Mouse (Mus musculus) midbrain, embryonic 16.5 days (tissue): ENCODE measurements around the gene Hat1. TPM values are rescaled to one million over a fixed set of nuclear protein-coding genes. Genes with fewer than 3 reads are reported as not detected.

Experiments used
- ATAC-seq: fragments of 200-750 bp; cut with Nextera tagmentation; 2 replicates; pipeline ENCODE4 v1.8.0; 2017; ENCODE audit warnings: moderate TSS enrichment
- H3K27ac ChIP-seq: fragments of 300-500 bp; sonication (generic); 2 replicates; pipeline ENCODE4 v1.5.1; 2014; ENCODE audit warnings: mild to moderate bottlenecking, low read length, mixed read lengths
- H3K27me3 ChIP-seq: fragments of 300-500 bp; sonication (generic); 2 replicates; pipeline ENCODE4 v1.6.1; 2014; ENCODE audit warnings: low read depth, low read length, mixed read lengths; ENCODE audit not compliant: control insufficient read depth, insufficient read depth
- H3K36me3 ChIP-seq: fragments of 300-500 bp; sonication (generic); 2 replicates; pipeline ENCODE4 v1.6.1; 2014; ENCODE audit warnings: mild to moderate bottlenecking, low read length, moderate library complexity, mixed read lengths; ENCODE audit not compliant: control insufficient read depth, insufficient read depth
- H3K4me1 ChIP-seq: fragments of 300-500 bp; sonication (generic); 2 replicates; pipeline ENCODE4 v1.6.1; 2014; ENCODE audit warnings: mild to moderate bottlenecking, low read length, mixed read lengths; ENCODE audit not compliant: control insufficient read depth, insufficient read depth
- H3K4me2 ChIP-seq: fragments of 300-500 bp; sonication (generic); 2 replicates; pipeline ENCODE4 v1.6.1; 2014; ENCODE audit warnings: mild to moderate bottlenecking, low read length, mixed read lengths
- H3K4me3 ChIP-seq: fragments of 300-500 bp; sonication (generic); 2 replicates; pipeline ENCODE4 v1.5.1; 2014; ENCODE audit warnings: low read depth, mild to moderate bottlenecking, low read length, moderate library complexity, mixed read lengths
- H3K9ac ChIP-seq: fragments of 300-500 bp; sonication (generic); 2 replicates; pipeline ENCODE4 v1.6.1; 2014; ENCODE audit warnings: low read depth, low read length, mixed read lengths
- H3K9me3 ChIP-seq: fragments of 300-500 bp; sonication (generic); replicated peaks from 2 replicates; pipeline ENCODE4 v1.6.1; 2014; ENCODE audit warnings: mild to moderate bottlenecking, low read length, mixed read lengths; ENCODE audit not compliant: control insufficient read depth, poor library complexity, severe bottlenecking
- WGBS: fragments of 180-500 bp; shearing (Covaris S2); extraction: QIAGEN DNeasy Blood & Tissue Kit; methylation state at CpG from one replicate; pipeline ENCODE4 v1.1.7; 2014; 5-methylcytosine and 5-hydroxymethylcytosine counted together
- polyA plus RNA-seq: library from polyadenylated mRNA; unstranded; fragments of >200 nt; fragmentation: Nextera tagmentation; extraction: Ambion mirVana; gene quantifications from 2 replicates; pipeline ENCODE4 v1.2.1, GENCODE M21; 2015

Hat1 gene
- polyA plus RNA-seq = 38.1 and 45.0 TPM in 2 replicates

DNA sequence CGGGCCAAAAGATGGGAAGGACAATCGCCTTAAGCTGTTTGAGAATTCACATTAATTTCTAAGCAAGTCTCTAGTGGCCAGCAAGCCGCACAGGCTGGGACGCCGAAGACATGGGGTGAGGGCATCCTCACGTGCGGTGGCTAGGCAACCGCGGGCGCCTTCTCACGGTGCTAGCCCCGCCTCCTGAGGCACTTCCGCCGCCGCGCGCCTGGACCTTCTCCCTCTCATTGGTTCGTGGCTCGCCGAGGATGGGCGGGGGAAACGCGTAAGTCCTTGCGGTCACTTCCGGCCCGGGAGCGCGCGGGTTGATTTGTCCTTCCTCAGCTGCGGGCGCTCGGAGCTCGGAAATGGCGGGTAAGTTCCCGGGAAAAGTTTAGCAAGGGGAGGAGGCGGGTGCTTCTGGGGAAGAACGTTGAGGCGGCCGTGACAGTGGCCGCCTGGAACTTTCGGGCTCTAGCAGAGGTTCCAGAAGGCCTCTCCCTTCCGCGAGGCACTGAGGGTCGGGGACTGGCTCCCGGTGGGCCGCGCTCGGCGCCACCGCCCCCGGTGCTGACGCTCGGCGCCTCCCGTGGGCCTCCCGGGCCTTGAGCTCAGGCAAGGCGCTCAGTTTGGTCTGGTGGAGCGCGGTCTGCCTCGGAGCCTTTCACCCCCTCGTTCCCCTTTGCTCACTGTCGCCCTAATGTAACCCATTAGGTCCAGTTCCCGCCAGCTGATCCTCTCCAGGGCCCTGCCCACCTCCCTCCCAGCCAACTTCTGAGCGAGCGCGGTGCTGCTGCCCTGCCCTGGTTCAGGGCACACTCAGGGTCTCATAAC is at the start of gene Hat1:
Hat1 (plus strand) TSS at position 8 of the 813 bp plus-strand sequence.
- peak within 1 kb of the TSS; percentile 98 for H3K4me2 ChIP-seq
- H3K36me3 ChIP-seq = no peaks in the 10 kb centered on the region
- peak; percentile 100 for ATAC-seq
- H3K27me3 ChIP-seq = no peaks in the 10 kb centered on the region
- H3K4me3 ChIP-seq = peak within 1 kb of the TSS; percentile 66
- peak within 1 kb of the TSS; percentile 66 for H3K9ac ChIP-seq
- H3K9me3 ChIP-seq = no peaks in the 10 kb centered on the region
- 0 out of 2 replicates have a peak within 1 kb of the TSS, but pooled peaks have one; percentile 0 for H3K27ac ChIP-seq
- H3K4me1 ChIP-seq = peaks cover 9% of the 10 kb centered on the region
- under 1% methylated on average over 62 of the region's 66 CpGs for WGBS

DNA sequence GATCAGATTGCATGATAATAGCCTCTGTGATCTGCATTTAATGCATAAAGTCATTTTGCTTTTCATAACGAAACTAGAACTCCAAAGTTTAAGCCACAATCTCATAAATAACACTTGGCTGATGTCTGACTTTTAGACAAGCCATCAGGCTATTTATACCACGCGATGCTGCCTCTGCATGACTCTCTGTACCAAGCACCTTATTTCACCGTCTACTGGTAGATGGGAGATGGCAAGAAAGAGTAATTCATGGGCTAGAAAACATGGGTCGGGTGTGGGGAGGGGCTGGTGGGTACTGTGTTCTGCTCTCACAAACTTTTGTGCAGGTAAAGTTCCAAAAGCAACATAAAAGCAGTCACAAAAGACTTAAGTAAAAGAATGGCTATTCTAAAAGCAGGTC is 48.6 kb upstream of the Hat1 start:
- no peaks in the 10 kb centered on the region; the same call in 1 of the 2 replicates for H3K9me3 ChIP-seq
- no peaks in the 10 kb centered on the region for H3K4me1 ChIP-seq
- no peak overlapping the region for H3K4me2 ChIP-seq
- no peaks in the 10 kb centered on the region for H3K27me3 ChIP-seq
- H3K27ac ChIP-seq = no peak overlapping the region
- H3K9ac ChIP-seq = no peak overlapping the region
- peaks cover 11% of the 10 kb centered on the region for H3K36me3 ChIP-seq
- ATAC-seq = no peak
- 93% methylated on average over 5 of the region's 5 CpGs for WGBS
- no peak overlapping the region for H3K4me3 ChIP-seq

GRCm38 (mm10) chr2:71343884-71344640 is 44.7 kb upstream of the Hat1 start:
- Histone ChIP-seq H3K9me3 (no peaks in the 10 kb centered on the region; the same call in 1 of the 2 replicates), H3K4me2 (no peak overlapping the region), H3K4me3 (no peak overlapping the region), H3K27me3 (no peaks in the 10 kb centered on the region), H3K4me1 (no peaks in the 10 kb centered on the region), H3K9ac (no peak overlapping the region), H3K36me3 (peaks cover 8% of the 10 kb centered on the region), H3K27ac (no peak overlapping the region)
- ATAC-seq = no peak
- 95% methylated on average over 10 of the region's 10 CpGs for WGBS

DNA sequence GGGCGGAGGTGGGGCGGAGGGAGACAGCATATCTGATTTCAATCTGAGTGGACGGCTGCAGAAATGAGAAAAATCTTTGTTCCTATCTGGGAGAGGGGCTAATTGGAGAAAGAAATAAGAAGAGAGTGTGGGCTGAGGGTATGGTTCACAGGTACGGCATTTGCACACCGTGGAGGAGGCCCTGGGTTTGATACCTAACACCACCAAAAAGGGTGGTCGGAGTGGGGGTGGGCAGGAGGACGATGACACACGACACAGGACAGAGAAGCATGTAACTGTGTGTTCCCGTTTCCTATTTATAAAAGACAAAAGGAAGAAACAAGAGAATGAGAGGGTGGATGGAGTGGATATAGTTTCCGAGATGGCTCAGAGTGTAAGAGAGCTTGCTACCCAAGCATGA is 41.6 kb upstream of the Hat1 start:
- Histone ChIP-seq H3K4me3 (no peak overlapping the region), H3K27me3 (no peaks in the 10 kb centered on the region), H3K4me2 (no peak overlapping the region), H3K9ac (no peak overlapping the region), H3K36me3 (peaks cover 8% of the 10 kb centered on the region), H3K4me1 (no peaks in the 10 kb centered on the region), H3K9me3 (no peaks in the 10 kb centered on the region; the same call in 1 of the 2 replicates), H3K27ac (no peak overlapping the region)
- ATAC-seq = no peak
- WGBS = 97% methylated on average over 10 of the region's 10 CpGs

DNA sequence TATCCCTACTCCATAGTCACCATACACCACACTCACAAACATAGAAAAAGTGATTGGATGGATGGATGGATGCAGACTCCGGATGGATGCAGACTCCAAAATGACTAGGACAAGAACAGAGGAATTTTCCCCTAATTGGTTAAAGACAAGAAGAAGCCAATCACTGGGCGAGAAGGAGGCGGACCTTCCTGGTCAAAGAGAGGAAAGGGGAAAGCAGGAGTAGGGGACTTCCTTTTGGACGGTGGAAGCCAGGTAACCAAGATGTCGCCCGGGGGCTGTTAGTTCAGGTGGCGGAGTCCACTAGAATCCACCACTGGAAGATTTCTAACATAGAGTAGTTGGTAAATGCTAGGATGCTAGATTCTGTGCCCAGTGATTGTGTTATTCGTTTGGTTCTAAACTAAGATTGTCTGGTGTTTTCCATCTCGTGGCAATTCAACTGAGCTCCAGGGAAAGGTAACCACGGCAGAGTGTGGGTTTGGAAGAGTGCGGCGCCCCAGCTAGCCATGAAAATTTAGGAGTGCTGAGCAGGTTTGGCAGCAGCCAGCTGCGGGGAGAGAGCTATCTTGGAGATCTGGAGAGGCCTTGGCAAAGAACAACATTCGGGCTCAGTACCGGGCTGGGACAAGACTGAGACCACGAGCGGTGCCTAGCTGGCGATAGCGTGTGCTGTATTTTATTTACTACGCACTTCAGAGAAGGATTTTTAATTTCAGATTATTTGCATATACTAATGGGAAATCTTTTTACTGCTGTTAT is 40.8 kb upstream of the Hat1 start:
- Histone ChIP-seq H3K27ac (no peak overlapping the region), H3K36me3 (peaks cover 8% of the 10 kb centered on the region), H3K9ac (no peak overlapping the region), H3K4me2 (no peak overlapping the region), H3K9me3 (no peaks in the 10 kb centered on the region; the same call in 1 of the 2 replicates), H3K4me3 (no peak overlapping the region), H3K4me1 (no peaks in the 10 kb centered on the region), H3K27me3 (no peaks in the 10 kb centered on the region)
- no peak for ATAC-seq
- WGBS = 94% methylated on average over 20 of the region's 20 CpGs

DNA sequence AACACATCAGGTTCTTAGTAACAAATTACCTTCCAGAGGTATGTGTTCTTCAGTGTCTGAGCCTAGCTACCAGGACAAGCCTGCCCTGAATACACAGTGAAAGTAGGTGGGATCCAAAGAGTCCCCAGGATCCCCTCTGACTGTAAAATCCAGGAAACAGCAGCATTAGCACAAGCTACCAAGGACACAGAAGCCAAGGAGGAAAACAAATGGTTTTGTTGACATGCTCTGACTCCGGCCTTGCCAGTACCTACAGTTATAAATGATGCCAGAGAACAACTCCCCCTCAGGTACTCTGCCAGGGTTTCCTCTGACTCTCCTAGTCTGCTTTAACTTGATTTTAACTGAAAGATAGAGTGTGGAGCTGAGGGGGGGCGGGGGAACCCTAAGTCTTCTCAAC is 39.2 kb upstream of the Hat1 start:
- Histone ChIP-seq H3K27me3 (no peaks in the 10 kb centered on the region), H3K9me3 (no peaks in the 10 kb centered on the region), H3K27ac (no peak overlapping the region), H3K9ac (no peak overlapping the region), H3K4me2 (no peak overlapping the region), H3K4me1 (no peaks in the 10 kb centered on the region), H3K4me3 (no peak overlapping the region), H3K36me3 (no peaks in the 10 kb centered on the region)
- WGBS = 88% methylated on average over 2 of the region's 2 CpGs
- no peak for ATAC-seq

DNA sequence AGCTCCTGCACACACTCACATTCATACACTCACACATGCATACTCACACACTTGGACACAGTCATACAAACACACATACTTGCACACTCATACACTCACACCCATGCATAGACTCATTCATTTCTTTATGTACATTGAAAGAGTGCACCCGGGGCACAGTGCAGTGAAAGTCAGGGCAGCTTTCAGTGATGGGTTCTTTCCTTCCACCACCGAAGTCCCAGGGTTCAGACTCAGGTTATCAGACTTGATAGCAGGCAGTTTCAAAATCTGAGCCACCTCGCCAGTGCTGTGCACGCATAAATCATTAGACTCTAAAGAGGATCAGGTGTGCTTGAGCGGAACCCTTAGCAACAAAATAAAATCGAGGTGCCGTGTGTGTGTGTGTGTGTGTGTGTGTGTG is 38.6 kb upstream of the Hat1 start:
- Histone ChIP-seq H3K9me3 (no peaks in the 10 kb centered on the region), H3K4me2 (no peak overlapping the region), H3K4me3 (no peak overlapping the region), H3K4me1 (no peaks in the 10 kb centered on the region), H3K27me3 (no peaks in the 10 kb centered on the region), H3K27ac (no peak overlapping the region), H3K36me3 (no peaks in the 10 kb centered on the region), H3K9ac (no peak overlapping the region)
- 86% methylated on average over 7 of the region's 7 CpGs for WGBS
- no peak for ATAC-seq

DNA sequence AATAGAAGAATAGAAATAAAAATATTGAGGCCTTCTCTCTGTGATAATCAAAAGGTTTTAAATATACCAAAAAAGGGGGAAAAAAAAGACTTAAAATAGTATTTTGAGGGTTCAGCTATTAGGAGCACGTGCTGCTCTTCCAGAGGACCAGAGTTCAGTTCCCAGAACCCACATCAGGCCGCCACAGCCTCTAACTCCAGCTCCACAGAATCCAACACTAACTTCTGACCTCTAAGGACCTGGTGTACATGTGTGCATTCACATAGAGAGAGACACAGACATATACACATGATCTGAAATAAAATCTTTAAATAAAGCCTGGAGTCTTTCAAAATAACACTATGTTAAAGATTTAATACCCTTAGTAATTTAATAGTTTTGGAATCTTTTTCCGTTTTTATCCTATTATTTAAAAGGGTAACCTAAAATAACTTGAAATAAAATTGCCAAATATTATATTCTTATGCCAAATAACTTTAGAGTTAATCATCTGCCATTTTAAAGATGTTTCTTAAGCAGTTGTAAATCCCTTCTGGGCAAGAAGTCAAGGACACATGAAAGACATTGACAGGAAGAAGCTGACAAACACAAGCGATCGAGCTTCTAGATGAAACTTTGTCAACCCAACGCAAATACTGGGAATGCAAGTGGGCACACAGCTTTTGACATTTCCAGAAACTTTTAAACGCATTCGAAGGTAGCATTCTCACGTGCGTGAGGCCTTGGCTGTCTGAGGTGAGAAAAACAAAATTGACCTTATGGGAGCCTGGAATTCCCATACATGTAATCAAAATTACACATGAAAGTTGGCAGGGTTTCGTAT is 37.6 kb upstream of the Hat1 start:
- 90% methylated on average over 11 of the region's 11 CpGs for WGBS
- no peak overlapping the region for H3K4me3 ChIP-seq
- H3K9ac ChIP-seq = no peak overlapping the region
- no peak overlapping the region for H3K4me2 ChIP-seq
- no peaks in the 10 kb centered on the region for H3K36me3 ChIP-seq
- no peak overlapping the region for H3K27ac ChIP-seq
- H3K4me1 ChIP-seq = 0 out of 2 replicates have a peak, but pooled peaks cover 4% of the 10 kb centered on the region
- no peaks in the 10 kb centered on the region for H3K9me3 ChIP-seq
- no peak for ATAC-seq
- no peaks in the 10 kb centered on the region for H3K27me3 ChIP-seq
